Mouse (Mus musculus): ENCODE data around the gene Mrtfa. TPM values are rescaled to one million over a fixed set of nuclear protein-coding genes. Genes with fewer than 3 reads are reported as not detected.

The Mrtfa gene
- polyA plus RNA-seq, 1 experiment from 2014 or later: 29.3 TPM

GRCm38 (mm10) chr15:81110315-81110714 is 80.2 kb downstream of the Mrtfa start:
- ATAC-seq: no peak
- Histone ChIP-seq H3K36me3 (ENCODE audit: control insufficient read depth, insufficient read depth, low read length) (no peaks in the 10 kb centered on the region), H3K9me3 (replicated peaks; ENCODE audit: control insufficient read depth, low read length, poor library complexity, severe bottlenecking) (no peaks in the 10 kb centered on the region), H3K4me3 (ENCODE audit: low read depth, low read length) (no peak overlapping the region), H3K4me1 (ENCODE audit: control insufficient read depth, insufficient read depth, low read length) (peaks cover 10% of the 10 kb centered on the region), H3K4me2 (ENCODE audit: low read length) (no peak overlapping the region), H3K27me3 (ENCODE audit: control insufficient read depth, insufficient read depth, low read depth, low read length) (no peaks in the 10 kb centered on the region), H3K9ac (ENCODE audit: low read depth, low read length) (no peak overlapping the region), H3K27ac (ENCODE audit: low read length) (no peak overlapping the region)
- 87% methylated on average over 3 of the region's 3 CpGs for WGBS

- peaks cover 27% of the 10 kb centered on the region for H3K4me1 ChIP-seq (ENCODE audit: control insufficient read depth, insufficient read depth, low read length)
- 0 out of 2 replicates have a peak overlapping the region, but pooled peaks have one; percentile 11 for H3K27ac ChIP-seq (ENCODE audit: low read length)
- no peaks in the 10 kb centered on the region for H3K36me3 ChIP-seq (ENCODE audit: control insufficient read depth, insufficient read depth, low read length)
- no peak for ATAC-seq
- no peak overlapping the region for H3K4me2 ChIP-seq (ENCODE audit: low read length)
- no peak overlapping the region for H3K4me3 ChIP-seq (ENCODE audit: low read depth, low read length)
- H3K9ac ChIP-seq (ENCODE audit: low read depth, low read length): no peak overlapping the region
- 18% methylated on average over 10 of the region's 10 CpGs for WGBS
- no peaks in the 10 kb centered on the region for H3K9me3 ChIP-seq (replicated peaks; ENCODE audit: control insufficient read depth, low read length, poor library complexity, severe bottlenecking)
- no peaks in the 10 kb centered on the region for H3K27me3 ChIP-seq (ENCODE audit: control insufficient read depth, insufficient read depth, low read depth, low read length)
Measured at GRCm38 (mm10) chr15:81105962-81106361, 84.6 kb downstream of the Mrtfa start.

DNA sequence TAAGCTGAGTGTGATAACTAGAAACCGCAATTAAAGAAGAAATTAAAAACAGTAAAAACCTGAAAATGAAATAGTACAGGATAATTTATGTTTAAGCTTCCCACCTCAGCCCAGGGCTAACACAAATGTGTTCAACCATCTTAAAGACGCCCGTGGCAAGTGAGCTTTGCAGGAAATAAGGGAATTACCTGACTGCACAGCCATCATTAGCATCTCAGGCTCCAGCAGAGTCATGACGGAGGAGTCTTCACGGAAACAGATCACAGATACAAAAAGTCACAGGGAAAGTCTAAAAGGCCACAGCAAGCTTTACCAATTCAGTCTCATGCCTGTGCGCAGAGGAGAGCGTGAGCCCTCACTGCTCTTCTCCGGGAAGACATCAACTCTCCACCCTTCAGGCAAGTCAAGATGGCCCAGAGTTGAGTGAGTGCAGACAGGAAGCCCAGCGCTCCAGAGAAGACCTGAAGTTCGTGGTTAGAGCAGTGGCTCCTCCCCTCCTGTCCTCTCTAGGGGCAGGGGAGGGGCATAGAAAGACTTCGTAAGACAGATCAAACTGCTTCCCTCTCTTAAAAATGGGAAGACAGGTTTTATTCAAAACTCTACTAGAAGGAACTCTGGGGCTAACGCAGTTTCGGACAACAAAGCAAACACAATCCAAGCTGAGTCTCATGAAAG is 85.8 kb downstream of the Mrtfa start:
- ATAC-seq: no peak
- Histone ChIP-seq H3K4me1 (ENCODE audit: control insufficient read depth, insufficient read depth, low read length) (peaks cover 27% of the 10 kb centered on the region), H3K27me3 (ENCODE audit: control insufficient read depth, insufficient read depth, low read depth, low read length) (no peaks in the 10 kb centered on the region), H3K36me3 (ENCODE audit: control insufficient read depth, insufficient read depth, low read length) (no peaks in the 10 kb centered on the region), H3K9ac (ENCODE audit: low read depth, low read length) (no peak overlapping the region), H3K4me2 (ENCODE audit: low read length) (peak overlapping the region; percentile 25; the same call in 1 of the 2 replicates), H3K4me3 (ENCODE audit: low read depth, low read length) (no peak overlapping the region), H3K27ac (ENCODE audit: low read length) (no peak overlapping the region), H3K9me3 (replicated peaks; ENCODE audit: control insufficient read depth, low read length, poor library complexity, severe bottlenecking) (no peaks in the 10 kb centered on the region)
- WGBS: 44% methylated on average over 13 of the region's 13 CpGs

DNA sequence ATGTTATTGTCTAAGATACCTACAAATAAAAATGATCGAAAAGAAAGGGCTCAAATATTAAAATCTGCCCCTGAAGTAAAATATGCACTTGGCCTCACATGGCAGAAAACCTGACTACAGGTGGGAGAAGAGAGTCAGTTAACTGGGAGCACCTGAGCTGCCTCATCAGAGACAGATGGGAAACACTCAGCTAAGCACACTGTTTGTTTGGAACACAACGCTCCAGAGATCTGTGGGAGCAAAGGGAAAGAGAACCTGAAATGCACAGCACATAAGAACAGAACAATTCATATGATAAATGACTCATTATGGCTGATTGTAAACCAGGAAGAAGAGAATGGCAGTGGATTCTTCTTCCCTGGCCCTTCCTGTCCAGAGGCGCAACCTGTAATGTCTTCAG is 87.1 kb downstream of the Mrtfa start:
- 83% methylated on average over 3 of the region's 3 CpGs for WGBS
- no peak overlapping the region for H3K27ac ChIP-seq (ENCODE audit: low read length)
- ATAC-seq: no peak
- no peak overlapping the region for H3K4me3 ChIP-seq (ENCODE audit: low read depth, low read length)
- H3K9ac ChIP-seq (ENCODE audit: low read depth, low read length): no peak overlapping the region
- no peaks in the 10 kb centered on the region for H3K36me3 ChIP-seq (ENCODE audit: control insufficient read depth, insufficient read depth, low read length)
- no peaks in the 10 kb centered on the region for H3K9me3 ChIP-seq (replicated peaks; ENCODE audit: control insufficient read depth, low read length, poor library complexity, severe bottlenecking)
- no peaks in the 10 kb centered on the region for H3K27me3 ChIP-seq (ENCODE audit: control insufficient read depth, insufficient read depth, low read depth, low read length)
- peaks cover 27% of the 10 kb centered on the region for H3K4me1 ChIP-seq (ENCODE audit: control insufficient read depth, insufficient read depth, low read length)
- no peak overlapping the region for H3K4me2 ChIP-seq (ENCODE audit: low read length)

DNA sequence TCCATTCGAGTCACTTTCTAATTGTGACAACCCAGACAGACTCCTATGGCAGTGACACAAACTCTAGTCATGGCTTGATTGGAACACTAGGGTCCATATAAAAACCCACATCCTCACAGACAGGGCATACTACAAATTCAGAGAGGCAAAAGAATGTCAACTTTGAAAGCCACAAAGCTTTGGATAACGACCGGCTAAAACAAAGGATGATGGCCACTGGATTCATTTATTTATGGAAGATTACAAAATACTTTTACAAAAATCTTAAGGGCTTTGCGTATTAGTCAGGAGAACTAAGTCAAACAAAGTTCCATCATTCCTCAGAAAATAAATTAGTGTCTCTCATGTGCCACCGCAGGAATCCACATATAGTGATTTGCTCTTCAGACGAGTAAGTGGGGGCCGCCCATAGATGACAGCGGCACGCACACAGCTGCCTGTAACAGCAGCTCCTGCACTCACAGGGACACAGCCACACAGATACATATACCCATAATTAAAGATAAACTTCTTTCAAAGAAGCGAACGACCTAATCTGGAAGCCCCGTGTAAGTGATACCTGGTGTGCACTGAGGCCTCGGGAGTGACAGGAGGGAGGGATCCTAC is 88.2 kb downstream of the Mrtfa start:
- no peaks in the 10 kb centered on the region for H3K36me3 ChIP-seq (ENCODE audit: control insufficient read depth, insufficient read depth, low read length)
- H3K27me3 ChIP-seq (ENCODE audit: control insufficient read depth, insufficient read depth, low read depth, low read length): no peaks in the 10 kb centered on the region
- WGBS: 77% methylated on average over 13 of the region's 13 CpGs
- no peaks in the 10 kb centered on the region for H3K9me3 ChIP-seq (replicated peaks; ENCODE audit: control insufficient read depth, low read length, poor library complexity, severe bottlenecking)
- no peak overlapping the region for H3K4me3 ChIP-seq (ENCODE audit: low read depth, low read length)
- H3K27ac ChIP-seq (ENCODE audit: low read length): no peak overlapping the region
- no peak overlapping the region for H3K4me2 ChIP-seq (ENCODE audit: low read length)
- H3K9ac ChIP-seq (ENCODE audit: low read depth, low read length): no peak overlapping the region
- no peak for ATAC-seq
- H3K4me1 ChIP-seq (ENCODE audit: control insufficient read depth, insufficient read depth, low read length): peaks cover 29% of the 10 kb centered on the region

DNA sequence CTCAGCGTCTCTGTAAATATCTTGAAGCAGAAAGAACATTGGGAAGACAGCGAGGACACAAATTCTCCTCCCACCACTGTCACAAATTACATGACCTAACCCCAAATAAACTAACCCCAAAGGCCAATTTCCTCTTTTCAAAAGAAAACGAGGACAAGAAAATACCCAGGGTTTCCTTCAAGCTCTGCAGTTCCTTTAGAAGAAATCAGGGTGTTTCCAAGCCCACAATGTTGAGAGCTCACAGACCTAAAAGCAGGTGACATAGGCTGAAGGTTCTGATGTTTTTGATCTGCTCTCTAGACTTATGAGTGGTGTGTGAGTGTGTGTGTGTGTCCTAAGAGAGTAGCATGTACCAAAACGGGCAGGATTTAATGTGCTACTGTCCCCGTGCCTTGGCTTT is 89.2 kb downstream of the Mrtfa start:
- no peak overlapping the region for H3K27ac ChIP-seq (ENCODE audit: low read length)
- H3K36me3 ChIP-seq (ENCODE audit: control insufficient read depth, insufficient read depth, low read length): no peaks in the 10 kb centered on the region
- H3K9me3 ChIP-seq (replicated peaks; ENCODE audit: control insufficient read depth, low read length, poor library complexity, severe bottlenecking): no peaks in the 10 kb centered on the region
- H3K4me2 ChIP-seq (ENCODE audit: low read length): no peak overlapping the region
- H3K27me3 ChIP-seq (ENCODE audit: control insufficient read depth, insufficient read depth, low read depth, low read length): no peaks in the 10 kb centered on the region
- no peak overlapping the region for H3K4me3 ChIP-seq (ENCODE audit: low read depth, low read length)
- WGBS: 82% methylated on average over 5 of the region's 5 CpGs
- no peak overlapping the region for H3K9ac ChIP-seq (ENCODE audit: low read depth, low read length)
- H3K4me1 ChIP-seq (ENCODE audit: control insufficient read depth, insufficient read depth, low read length): peaks cover 28% of the 10 kb centered on the region
- ATAC-seq: no peak

- H3K27ac ChIP-seq (ENCODE audit: low read length): no peak overlapping the region
- no peaks in the 10 kb centered on the region for H3K36me3 ChIP-seq (ENCODE audit: control insufficient read depth, insufficient read depth, low read length)
- 79% methylated on average over 11 of the region's 11 CpGs for WGBS
- no peak overlapping the region for H3K4me2 ChIP-seq (ENCODE audit: low read length)
- H3K27me3 ChIP-seq (ENCODE audit: control insufficient read depth, insufficient read depth, low read depth, low read length): no peaks in the 10 kb centered on the region
- no peak for ATAC-seq
- no peaks in the 10 kb centered on the region for H3K9me3 ChIP-seq (replicated peaks; ENCODE audit: control insufficient read depth, low read length, poor library complexity, severe bottlenecking)
- H3K4me3 ChIP-seq (ENCODE audit: low read depth, low read length): no peak overlapping the region
- H3K9ac ChIP-seq (ENCODE audit: low read depth, low read length): no peak overlapping the region
- H3K4me1 ChIP-seq (ENCODE audit: control insufficient read depth, insufficient read depth, low read length): peaks cover 9% of the 10 kb centered on the region
Measured at GRCm38 (mm10) chr15:81099269-81099668, 91.3 kb downstream of the Mrtfa start.

DNA sequence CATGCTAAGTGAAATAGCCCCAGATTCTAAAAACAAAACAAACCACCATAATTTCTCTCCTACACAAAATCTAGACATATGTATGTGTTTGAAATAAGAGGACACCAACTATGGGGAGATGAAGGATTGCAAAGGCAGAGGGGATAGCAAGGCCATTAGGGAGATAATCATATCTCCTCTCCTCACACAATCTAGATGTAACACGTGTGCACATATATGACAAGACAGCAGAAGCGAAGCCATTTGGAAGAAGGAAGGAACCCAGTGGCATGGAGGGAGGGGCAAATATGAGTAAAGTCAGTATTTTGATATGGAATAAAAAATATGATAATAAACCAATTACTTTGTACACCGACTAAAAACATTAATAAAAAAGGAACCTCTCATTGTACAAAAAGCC is 91.9 kb downstream of the Mrtfa start:
- WGBS: 95% methylated on average over 3 of the region's 3 CpGs
- H3K27ac ChIP-seq (ENCODE audit: low read length): no peak overlapping the region
- H3K4me1 ChIP-seq (ENCODE audit: control insufficient read depth, insufficient read depth, low read length): peaks cover 6% of the 10 kb centered on the region; the same call in 1 of the 2 replicates
- no peak overlapping the region for H3K9ac ChIP-seq (ENCODE audit: low read depth, low read length)
- no peaks in the 10 kb centered on the region for H3K9me3 ChIP-seq (replicated peaks; ENCODE audit: control insufficient read depth, low read length, poor library complexity, severe bottlenecking)
- H3K27me3 ChIP-seq (ENCODE audit: control insufficient read depth, insufficient read depth, low read depth, low read length): no peaks in the 10 kb centered on the region
- no peak overlapping the region for H3K4me2 ChIP-seq (ENCODE audit: low read length)
- ATAC-seq: no peak
- no peak overlapping the region for H3K4me3 ChIP-seq (ENCODE audit: low read depth, low read length)
- no peaks in the 10 kb centered on the region for H3K36me3 ChIP-seq (ENCODE audit: control insufficient read depth, insufficient read depth, low read length)

- H3K9me3 ChIP-seq (replicated peaks; ENCODE audit: control insufficient read depth, low read length, poor library complexity, severe bottlenecking): no peaks in the 10 kb centered on the region
- H3K27me3 ChIP-seq (ENCODE audit: control insufficient read depth, insufficient read depth, low read depth, low read length): no peaks in the 10 kb centered on the region
- no peak overlapping the region for H3K9ac ChIP-seq (ENCODE audit: low read depth, low read length)
- peaks cover 2% of the 10 kb centered on the region; the same call in 1 of the 2 replicates for H3K4me1 ChIP-seq (ENCODE audit: control insufficient read depth, insufficient read depth, low read length)
- no peak overlapping the region for H3K4me2 ChIP-seq (ENCODE audit: low read length)
- H3K36me3 ChIP-seq (ENCODE audit: control insufficient read depth, insufficient read depth, low read length): no peaks in the 10 kb centered on the region
- no peak for ATAC-seq
- H3K27ac ChIP-seq (ENCODE audit: low read length): no peak overlapping the region
- 79% methylated on average over 6 of the region's 6 CpGs for WGBS
- H3K4me3 ChIP-seq (ENCODE audit: low read depth, low read length): no peak overlapping the region
Measured at GRCm38 (mm10) chr15:81097896-81098295, 92.7 kb downstream of the Mrtfa start.
